Mouse (Mus musculus) heart, embryonic 14.5 days (tissue): Measurements from ENCODE around the gene Man2b1. TPM values are rescaled to one million over a fixed set of nuclear protein-coding genes. Genes with fewer than 3 reads are reported as not detected.

Experiments
- ATAC-seq: fragments of 200-750 bp; cut with Nextera tagmentation; 2 replicates; pipeline ENCODE4 v1.8.0; 2017; ENCODE audit warnings: low read depth, moderate TSS enrichment; ENCODE audit not compliant: insufficient number of reproducible peaks, insufficient read depth, low FRiP score
- H3K27ac ChIP-seq, 2 experiments: fragments of 200-500 bp in 1 of 2; fragments of 300-500 bp in 1 of 2; sonication (generic) in 1 of 2; replicated peaks in 1 of 2; 2 replicates each; pipeline ENCODE4 v1.5.1; 2012 to 2014; ENCODE audit warnings: low read depth in 2 of 2, low read length in 2 of 2, control low read depth in 1 of 2, mild to moderate bottlenecking in 1 of 2, mixed read lengths in 1 of 2; ENCODE audit not compliant: control insufficient read depth in 1 of 2, insufficient read depth in 1 of 2
- H3K27me3 ChIP-seq: fragments of 300-500 bp; sonication (generic); 2 replicates; pipeline ENCODE4 v1.6.1; 2014; ENCODE audit warnings: mild to moderate bottlenecking, low read length, control low read depth; ENCODE audit not compliant: control insufficient read depth, insufficient read depth
- H3K36me3 ChIP-seq: fragments of 300-500 bp; sonication (generic); 2 replicates; pipeline ENCODE4 v1.6.1; 2014; ENCODE audit warnings: mild to moderate bottlenecking, control low read depth, low read length, mixed read lengths; ENCODE audit not compliant: control insufficient read depth, insufficient read depth
- H3K4me1 ChIP-seq, 2 experiments: fragments of 200-500 bp in 1 of 2; fragments of 300-500 bp in 1 of 2; sonication (generic) in 1 of 2; 2 replicates each; pipeline ENCODE4 v1.6.1; 2012 to 2014; ENCODE audit warnings: low read length in 2 of 2, control low read depth in 1 of 2, mixed read lengths in 1 of 2; ENCODE audit not compliant: control insufficient read depth in 2 of 2, insufficient read depth in 2 of 2
- H3K4me2 ChIP-seq: fragments of 300-500 bp; sonication (generic); 2 replicates; pipeline ENCODE4 v1.6.1; 2014; ENCODE audit warnings: mild to moderate bottlenecking, low read length
- H3K4me3 ChIP-seq, 2 experiments: fragments of 200-500 bp in 1 of 2; fragments of 300-500 bp in 1 of 2; sonication (generic) in 1 of 2; 2 replicates each; pipeline ENCODE4 v1.5.1; 2012 to 2014; ENCODE audit warnings: low read length in 2 of 2, mild to moderate bottlenecking in 2 of 2, control low read depth in 1 of 2, low read depth in 1 of 2, moderate library complexity in 1 of 2; ENCODE audit not compliant: control insufficient read depth in 1 of 2, insufficient read depth in 1 of 2
- H3K9ac ChIP-seq: fragments of 300-500 bp; sonication (generic); 2 replicates; pipeline ENCODE4 v1.6.1; 2014; ENCODE audit warnings: mild to moderate bottlenecking, low read length
- H3K9me3 ChIP-seq: fragments of 300-500 bp; sonication (generic); 2 replicates; pipeline ENCODE4 v1.6.1; 2016; ENCODE audit warnings: low read length, control low read depth; ENCODE audit not compliant: control insufficient read depth
- WGBS: fragments of 180-500 bp; shearing (Covaris S2); extraction: QIAGEN DNeasy Blood & Tissue Kit; methylation state at CpG from one replicate; pipeline ENCODE4 v1.1.7; 2014; 5-methylcytosine and 5-hydroxymethylcytosine counted together
- polyA plus RNA-seq: library from polyadenylated mRNA; unstranded; fragments of >200 nt; fragmentation: Nextera tagmentation; extraction: Ambion mirVana; gene quantifications from 2 replicates; pipeline ENCODE4 v1.2.1, GENCODE M21; 2014

Man2b1 gene
- 32.9 and 35.7 TPM in 2 replicates for polyA plus RNA-seq

- no peak within 1 kb of the TSS; a peak in 1 of 4 replicates for H3K27ac ChIP-seq
- H3K27me3 ChIP-seq: no peaks in the 10 kb centered on the region
- H3K9ac ChIP-seq: peak within 1 kb of the TSS; percentile 83
- H3K9me3 ChIP-seq: no peaks in the 10 kb centered on the region
- H3K4me3 ChIP-seq: peak within 1 kb of the TSS; percentile 62 to 93
- WGBS: under 1% methylated on average over 30 of the region's 30 CpGs
- peak; percentile 83 for ATAC-seq
- peaks cover 38% of the 10 kb centered on the region for H3K36me3 ChIP-seq
- peak within 1 kb of the TSS; percentile 94 for H3K4me2 ChIP-seq
- peaks cover 16 to 32% of the 10 kb centered on the region in 2 experiments for H3K4me1 ChIP-seq
These were observed at the start of gene Man2b1 for GRCm38 (mm10) chr8:85083108-85083813. TSS of gene Man2b1 (plus strand) at chr8:85083270.

DNA sequence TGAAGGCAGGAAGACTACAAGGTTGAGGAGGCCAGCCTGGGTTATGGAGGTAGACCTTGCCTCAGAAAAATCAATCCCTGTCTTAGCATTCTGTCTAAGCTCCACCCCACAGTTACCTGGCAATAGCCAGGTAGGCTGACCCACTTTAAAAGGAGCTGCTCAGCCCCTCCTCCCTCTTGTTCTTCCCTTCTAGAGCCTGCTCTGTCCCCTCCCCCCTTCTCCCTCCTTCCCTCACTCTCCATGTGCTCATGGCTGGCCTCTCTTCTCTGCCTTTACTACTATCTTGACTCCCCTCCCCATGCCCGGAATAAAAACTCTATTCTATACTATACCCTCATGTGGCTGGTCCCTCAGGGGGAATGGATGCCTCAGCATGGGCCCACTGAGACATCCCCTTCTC is 49.2 kb upstream of the Man2b1 start:
- H3K36me3 ChIP-seq: peaks cover 50% of the 10 kb centered on the region
- no peak overlapping the region for H3K4me2 ChIP-seq
- ATAC-seq: no peak
- no peak overlapping the region for H3K4me3 ChIP-seq
- no peaks in the 10 kb centered on the region for H3K9me3 ChIP-seq
- H3K27ac ChIP-seq: no peak overlapping the region
- no peaks in the 10 kb centered on the region for H3K27me3 ChIP-seq
- H3K4me1 ChIP-seq: peaks cover 0 to 22% of the 10 kb centered on the region in 2 experiments; a peak in 3 of 4 replicates
- no peak overlapping the region for H3K9ac ChIP-seq
- WGBS: 61% methylated on average over 1 of the region's 1 CpGs

DNA sequence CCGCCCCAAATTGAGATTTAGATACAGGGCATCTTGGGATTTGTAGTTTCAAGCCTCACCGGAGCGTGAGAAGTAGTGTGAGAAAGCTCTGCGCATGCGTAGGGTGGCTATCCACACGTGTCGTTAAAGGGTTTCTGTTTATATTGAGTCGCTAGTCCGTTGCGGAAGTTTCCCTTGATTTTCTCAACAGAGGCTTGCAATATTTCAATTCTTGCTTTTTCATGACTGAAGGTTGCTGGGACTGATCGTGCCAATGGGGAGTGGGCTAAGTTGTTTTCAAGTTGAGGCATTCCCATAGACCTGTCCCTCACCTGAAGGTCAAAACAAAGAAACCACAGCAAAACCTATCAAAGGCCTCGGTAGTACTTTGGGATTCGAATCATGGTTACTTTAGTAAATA is 48.3 kb upstream of the Man2b1 start:
- H3K27ac ChIP-seq: peak overlapping the region; percentile 6 to 99; a peak in 1 of 4 replicates
- H3K9ac ChIP-seq: peak overlapping the region; percentile 92
- no peaks in the 10 kb centered on the region for H3K9me3 ChIP-seq
- ATAC-seq: no peak
- peak overlapping the region; percentile 33 to 84 for H3K4me3 ChIP-seq
- peaks cover 0 to 21% of the 10 kb centered on the region in 2 experiments; a peak in 3 of 4 replicates for H3K4me1 ChIP-seq
- H3K36me3 ChIP-seq: peaks cover 43% of the 10 kb centered on the region
- 4% methylated on average over 13 of the region's 13 CpGs for WGBS
- H3K27me3 ChIP-seq: no peaks in the 10 kb centered on the region
- H3K4me2 ChIP-seq: peak overlapping the region; percentile 82

DNA sequence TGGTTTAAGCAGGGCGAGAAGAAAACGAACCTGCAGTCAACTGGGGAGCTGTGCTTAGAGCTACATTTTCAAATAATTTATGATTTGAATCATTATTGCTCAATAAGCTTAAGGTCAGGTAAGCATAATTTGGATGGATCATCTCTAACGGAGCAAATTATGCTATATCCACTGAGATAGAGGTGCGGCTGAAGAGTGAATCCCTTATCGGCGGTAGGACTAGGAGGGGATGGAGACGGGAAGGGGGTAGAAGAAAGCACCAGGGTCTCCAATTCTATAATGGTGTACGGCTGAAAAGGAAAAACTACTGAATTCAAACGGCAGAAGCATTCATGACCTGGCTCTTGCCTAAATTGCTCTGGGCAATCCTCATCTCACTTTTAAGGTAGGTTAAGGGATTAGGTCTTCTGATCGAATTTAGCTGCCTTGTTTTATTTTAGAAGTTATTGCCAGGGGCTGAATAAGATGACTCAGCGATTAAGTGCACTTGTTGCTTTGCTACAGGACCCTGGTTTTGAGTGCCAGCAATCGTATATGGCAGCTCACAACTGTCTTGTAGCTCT is 47.8 kb upstream of the Man2b1 start:
- H3K9ac ChIP-seq: peak overlapping the region; percentile 92
- H3K4me1 ChIP-seq: peaks cover 0 to 22% of the 10 kb centered on the region in 2 experiments; a peak in 3 of 4 replicates
- H3K4me2 ChIP-seq: peak overlapping the region; percentile 82
- H3K27me3 ChIP-seq: no peaks in the 10 kb centered on the region
- H3K36me3 ChIP-seq: peaks cover 43% of the 10 kb centered on the region
- H3K27ac ChIP-seq: peak overlapping the region; percentile 87 to 99
- no peak for ATAC-seq
- WGBS: 5% methylated on average over 12 of the region's 12 CpGs
- H3K9me3 ChIP-seq: no peaks in the 10 kb centered on the region
- peak overlapping the region; percentile 79 to 84 for H3K4me3 ChIP-seq

DNA sequence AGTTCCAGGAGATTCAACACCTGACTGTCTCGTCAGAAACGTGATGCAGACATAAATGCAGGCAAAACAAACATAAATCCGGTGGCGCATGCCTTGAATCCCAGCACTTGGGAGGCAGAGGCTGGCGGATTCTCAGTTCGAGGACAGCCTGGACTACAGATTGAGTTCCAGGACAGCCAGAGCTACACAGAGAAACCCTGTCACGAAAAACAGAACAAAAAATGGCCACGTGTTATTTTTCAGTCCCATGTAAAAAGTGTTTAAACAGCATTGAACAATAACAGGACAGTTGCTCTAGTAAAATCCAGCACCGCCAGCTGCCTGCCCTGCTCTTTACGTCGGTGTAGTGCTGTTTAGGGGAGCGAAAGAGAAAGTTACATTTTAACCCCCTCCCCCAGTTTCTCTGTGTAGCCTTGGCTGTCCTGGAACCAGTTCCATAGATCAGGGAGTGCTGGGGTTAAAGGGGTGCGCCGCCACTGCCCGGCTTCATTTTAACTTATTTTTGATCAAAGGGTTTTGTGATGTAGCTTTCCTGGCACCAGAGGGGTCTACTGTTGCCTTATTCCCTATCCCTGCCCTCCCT is 47.3 kb upstream of the Man2b1 start:
- H3K9ac ChIP-seq: peak overlapping the region; percentile 92
- peak overlapping the region; percentile 87 to 99 for H3K27ac ChIP-seq
- H3K4me2 ChIP-seq: peak overlapping the region; percentile 82
- peaks cover 43% of the 10 kb centered on the region for H3K36me3 ChIP-seq
- H3K27me3 ChIP-seq: no peaks in the 10 kb centered on the region
- no peaks in the 10 kb centered on the region for H3K9me3 ChIP-seq
- under 1% methylated on average over 15 of the region's 15 CpGs for WGBS
- H3K4me3 ChIP-seq: peak overlapping the region; percentile 79 to 84
- peaks cover 0 to 22% of the 10 kb centered on the region in 2 experiments; a peak in 3 of 4 replicates for H3K4me1 ChIP-seq
- no peak for ATAC-seq

GRCm38 (mm10) chr8:85036381-85036717 is 46.7 kb upstream of the Man2b1 start:
- ATAC-seq: peak; percentile 38
- no peaks in the 10 kb centered on the region for H3K9me3 ChIP-seq
- H3K4me3 ChIP-seq: peak overlapping the region; percentile 79 to 84
- H3K9ac ChIP-seq: peak overlapping the region; percentile 92
- under 1% methylated on average over 9 of the region's 9 CpGs for WGBS
- H3K27ac ChIP-seq: peak overlapping the region; percentile 87 to 99
- peaks cover 44% of the 10 kb centered on the region for H3K36me3 ChIP-seq
- H3K27me3 ChIP-seq: no peaks in the 10 kb centered on the region
- H3K4me2 ChIP-seq: peak overlapping the region; percentile 82
- H3K4me1 ChIP-seq: peaks cover 0 to 22% of the 10 kb centered on the region in 2 experiments; a peak in 3 of 4 replicates

- H3K9ac ChIP-seq: peak within 1 kb of the TSS; percentile 92
- peak within 1 kb of the TSS; percentile 99 for H3K27ac ChIP-seq
- H3K36me3 ChIP-seq: peaks cover 44% of the 10 kb centered on the region
- peak within 1 kb of the TSS; percentile 84 to 96 for H3K4me3 ChIP-seq
- peaks cover 0 to 22% of the 10 kb centered on the region in 2 experiments; a peak in 3 of 4 replicates for H3K4me1 ChIP-seq
- H3K9me3 ChIP-seq: no peaks in the 10 kb centered on the region
- ATAC-seq: peak; percentile 92
- H3K4me2 ChIP-seq: peak within 1 kb of the TSS; percentile 96
- no peaks in the 10 kb centered on the region for H3K27me3 ChIP-seq
- under 1% methylated on average over 59 of the region's 59 CpGs for WGBS
These were observed 46.2 kb upstream of the Man2b1 start, which contains the start of gene Tnpo2 for GRCm38 (mm10) chr8:85036718-85037365. TSS of gene Tnpo2 (plus strand) at chr8:85036915.
